Mouse (Mus musculus): ENCODE data around the gene Kcnc1. TPM values are rescaled to one million over a fixed set of nuclear protein-coding genes. Genes with fewer than 3 reads are reported as not detected.

Gene Kcnc1
- polyA plus RNA-seq, 1 experiment = 47.6 TPM

DNA sequence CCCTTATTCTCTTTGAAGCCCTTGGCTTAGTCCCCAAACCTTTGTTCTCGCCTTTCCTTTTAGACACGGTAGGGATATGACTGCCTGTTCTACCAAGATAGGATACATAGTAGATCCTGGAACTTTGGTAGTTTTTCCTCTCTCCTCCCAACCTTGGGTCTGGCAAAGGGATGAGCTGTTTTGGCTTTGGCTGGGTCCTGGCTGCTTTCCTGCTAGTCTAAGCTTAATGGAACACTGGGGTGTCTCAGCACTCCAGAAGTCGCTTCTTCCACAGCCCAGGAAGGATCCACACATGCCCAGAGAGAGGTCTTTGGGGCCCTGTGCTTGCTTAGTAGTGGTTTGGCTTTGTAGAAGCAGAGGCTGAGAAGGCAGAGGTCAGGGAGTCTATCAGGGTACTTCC lies 27.7 kb downstream of the Kcnc1 start:
- no peak overlapping the region for H3K4me3 ChIP-seq (ENCODE audit: insufficient read depth, low read depth, low read length)
- 57% methylated on average over 3 of the region's 3 CpGs for WGBS
- peaks cover 80% of the 10 kb centered on the region for H3K4me1 ChIP-seq (ENCODE audit: control insufficient read depth, insufficient read depth, low read length)
- TF ChIP-seq CTCF (IDR thresholded peaks at IDR 0.05; ENCODE audit: insufficient read depth, low read depth, low read length) = no peak
- TF ChIP-seq POLR2A (IDR thresholded peaks at IDR 0.05; ENCODE audit: insufficient read depth, low read depth, low read length) = no peak
- H3K27ac ChIP-seq (ENCODE audit: insufficient read depth, low read depth, low read length) = no peak overlapping the region

DNA sequence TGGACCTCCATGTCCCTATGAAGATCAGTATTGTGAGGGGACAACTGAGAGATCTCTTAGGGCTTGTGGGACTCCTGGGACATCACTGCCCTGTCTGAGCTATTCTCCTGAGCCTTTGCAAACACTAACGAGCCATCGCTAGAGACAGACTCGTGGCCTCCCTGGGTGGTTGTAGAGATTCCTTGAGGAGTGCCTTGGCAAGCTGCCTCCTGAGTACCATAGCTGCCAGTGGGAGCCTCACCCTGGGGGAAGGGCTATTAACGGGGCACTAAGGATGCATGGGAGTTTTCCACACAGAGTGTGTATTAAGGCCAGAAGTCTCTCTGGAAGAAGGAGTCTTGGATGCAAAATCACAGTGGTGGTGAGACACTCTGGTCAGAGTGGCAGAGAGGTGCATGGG lies 28.7 kb downstream of the Kcnc1 start:
- TF ChIP-seq POLR2A (IDR thresholded peaks at IDR 0.05; ENCODE audit: insufficient read depth, low read depth, low read length) (no peak), CTCF (IDR thresholded peaks at IDR 0.05; ENCODE audit: insufficient read depth, low read depth, low read length) (no peak)
- H3K4me3 ChIP-seq (ENCODE audit: insufficient read depth, low read depth, low read length) = no peak overlapping the region
- WGBS = 20% methylated on average over 4 of the region's 4 CpGs
- H3K27ac ChIP-seq (ENCODE audit: insufficient read depth, low read depth, low read length) = no peak overlapping the region
- peaks cover 79% of the 10 kb centered on the region for H3K4me1 ChIP-seq (ENCODE audit: control insufficient read depth, insufficient read depth, low read length)

DNA sequence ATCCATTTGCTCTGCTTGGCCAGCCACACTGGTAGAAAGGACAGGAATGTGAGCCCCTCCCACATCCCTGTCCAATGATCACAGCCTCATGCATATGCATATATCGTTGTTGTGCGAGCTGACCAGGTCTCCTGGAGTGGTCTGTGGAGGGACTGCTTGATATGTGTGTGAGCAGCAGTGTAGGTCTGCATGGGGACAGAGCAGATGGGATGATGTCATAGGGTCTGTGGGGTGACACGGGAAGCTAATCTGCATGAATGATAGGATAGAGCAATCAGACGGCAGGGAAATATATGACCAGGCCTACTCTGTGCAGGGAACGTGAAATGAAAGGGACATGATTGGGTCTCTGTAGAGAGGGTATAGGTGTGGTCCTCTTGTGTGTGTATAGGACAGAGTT lies 37.6 kb downstream of the Kcnc1 start:
- TF ChIP-seq POLR2A (IDR thresholded peaks at IDR 0.05; ENCODE audit: insufficient read depth, low read depth, low read length) (no peak), CTCF (IDR thresholded peaks at IDR 0.05; ENCODE audit: insufficient read depth, low read depth, low read length) (no peak)
- no peak overlapping the region for H3K4me3 ChIP-seq (ENCODE audit: insufficient read depth, low read depth, low read length)
- H3K4me1 ChIP-seq (ENCODE audit: control insufficient read depth, insufficient read depth, low read length) = peaks cover 31% of the 10 kb centered on the region
- WGBS = 55% methylated on average over 5 of the region's 5 CpGs
- H3K27ac ChIP-seq (ENCODE audit: insufficient read depth, low read depth, low read length) = no peak overlapping the region

DNA sequence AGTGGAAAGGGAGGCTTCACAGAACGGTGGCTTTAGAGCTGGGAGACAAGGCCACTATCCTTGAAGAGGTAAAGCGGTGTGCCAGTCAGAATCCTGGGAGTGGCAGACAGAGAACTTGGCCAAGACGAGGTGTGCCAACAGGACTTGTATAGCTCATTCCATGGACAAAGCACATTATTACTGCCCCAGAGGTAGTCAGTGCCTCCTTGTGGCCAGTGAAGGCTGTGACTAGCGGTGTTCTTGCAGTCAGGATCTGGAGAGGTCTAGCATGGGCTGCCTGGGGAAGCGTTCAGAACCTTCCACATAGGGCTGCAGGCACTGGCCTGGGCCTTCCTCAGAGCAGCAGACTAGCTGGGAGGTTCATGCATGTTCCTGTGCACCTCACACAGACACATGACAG lies 39.5 kb downstream of the Kcnc1 start:
- Histone ChIP-seq H3K4me3 (ENCODE audit: insufficient read depth, low read depth, low read length) (no peak overlapping the region), H3K27ac (ENCODE audit: insufficient read depth, low read depth, low read length) (no peak overlapping the region), H3K4me1 (ENCODE audit: control insufficient read depth, insufficient read depth, low read length) (peaks cover 28% of the 10 kb centered on the region)
- TF ChIP-seq POLR2A (IDR thresholded peaks at IDR 0.05; ENCODE audit: insufficient read depth, low read depth, low read length) = no peak
- TF ChIP-seq CTCF (IDR thresholded peaks at IDR 0.05; ENCODE audit: insufficient read depth, low read depth, low read length) = no peak
- 90% methylated on average over 5 of the region's 5 CpGs for WGBS

DNA sequence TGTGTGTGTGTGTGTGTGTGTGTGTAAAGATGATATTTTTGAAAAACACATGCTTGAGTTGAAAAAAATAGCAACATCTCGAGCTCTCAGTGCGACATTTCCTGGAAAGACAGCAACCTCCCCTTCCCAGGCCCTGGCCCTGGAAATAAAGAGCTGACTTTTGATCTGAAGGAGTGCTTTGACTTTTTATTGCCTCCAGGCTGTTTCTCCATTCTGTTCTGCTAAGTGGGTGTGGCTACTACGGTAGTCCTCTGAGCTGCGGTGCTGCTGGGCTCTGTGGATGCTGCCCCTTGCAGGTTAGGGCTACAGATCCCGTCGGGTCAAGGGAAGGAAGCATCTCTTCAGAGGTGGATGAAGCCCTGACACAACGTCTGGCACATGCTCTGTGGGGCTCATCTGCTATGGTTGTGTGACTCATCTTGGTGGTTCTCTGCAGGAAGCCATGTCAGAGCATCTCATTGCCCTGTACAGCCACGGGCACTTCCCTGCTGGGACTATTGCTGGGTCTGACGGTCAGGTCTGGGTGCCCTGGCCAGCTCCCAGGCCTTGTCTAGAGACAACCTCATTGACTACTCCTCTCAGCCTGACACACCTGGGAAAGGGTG lies 42.3 kb downstream of the Kcnc1 start:
- Histone ChIP-seq H3K4me3 (ENCODE audit: insufficient read depth, low read depth, low read length) (no peak overlapping the region), H3K27ac (ENCODE audit: insufficient read depth, low read depth, low read length) (no peak overlapping the region; the same call in 1 of the 2 replicates), H3K4me1 (ENCODE audit: control insufficient read depth, insufficient read depth, low read length) (peaks cover 15% of the 10 kb centered on the region)
- TF ChIP-seq CTCF (IDR thresholded peaks at IDR 0.05; ENCODE audit: insufficient read depth, low read depth, low read length) (no peak), POLR2A (IDR thresholded peaks at IDR 0.05; ENCODE audit: insufficient read depth, low read depth, low read length) (no peak)
- WGBS = 30% methylated on average over 9 of the region's 9 CpGs

DNA sequence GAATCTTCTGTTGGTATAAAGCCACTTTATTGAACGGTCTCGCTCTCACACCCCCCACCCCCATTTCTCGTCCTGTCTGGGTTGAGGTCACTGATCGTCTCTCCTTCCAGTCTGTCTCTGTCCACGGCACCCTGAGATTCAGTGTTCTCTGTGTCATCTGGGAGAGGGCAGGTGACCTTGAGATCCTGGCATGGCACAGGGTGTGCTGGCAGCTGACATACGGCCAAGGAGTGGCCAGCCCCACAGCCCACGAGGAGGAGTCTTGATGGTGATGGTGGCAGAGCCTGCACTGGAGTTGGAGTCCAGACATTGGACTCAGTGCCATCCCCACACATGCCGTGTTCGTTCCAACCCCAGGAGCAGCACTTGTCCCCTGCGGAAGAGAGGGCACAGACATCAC lies 46.9 kb downstream of the Kcnc1 start:
- WGBS = 84% methylated on average over 10 of the region's 10 CpGs
- H3K4me1 ChIP-seq (ENCODE audit: control insufficient read depth, insufficient read depth, low read length) = peaks cover 11% of the 10 kb centered on the region
- no peak overlapping the region for H3K27ac ChIP-seq (ENCODE audit: insufficient read depth, low read depth, low read length)

DNA sequence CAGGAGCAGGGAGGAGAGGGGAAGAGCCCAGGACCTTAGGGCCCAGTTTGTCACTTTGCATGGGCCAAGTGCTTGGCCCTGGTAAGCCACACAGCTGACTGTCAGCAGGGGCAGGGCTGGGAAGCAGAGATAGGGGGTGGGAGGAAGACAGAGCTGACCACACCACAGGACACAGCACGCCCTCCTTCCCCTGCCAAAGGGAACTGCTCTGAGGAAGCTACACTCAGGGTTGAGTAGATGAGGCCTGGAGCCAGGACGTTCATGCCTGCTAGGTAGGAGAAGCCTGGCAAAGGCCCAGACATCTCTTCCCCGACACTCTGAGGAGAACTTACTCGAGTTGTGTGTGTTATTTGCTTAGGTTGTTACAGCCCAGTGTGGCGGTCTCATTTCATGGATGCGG lies 49.6 kb downstream of the Kcnc1 start:
- Histone ChIP-seq H3K27ac (ENCODE audit: insufficient read depth, low read depth, low read length) (no peak overlapping the region), H3K4me1 (ENCODE audit: control insufficient read depth, insufficient read depth, low read length) (peaks cover 14% of the 10 kb centered on the region), H3K4me3 (ENCODE audit: insufficient read depth, low read depth, low read length) (no peak overlapping the region)
- TF ChIP-seq POLR2A (IDR thresholded peaks at IDR 0.05; ENCODE audit: insufficient read depth, low read depth, low read length) = no peak
- no peak for TF ChIP-seq CTCF (IDR thresholded peaks at IDR 0.05; ENCODE audit: insufficient read depth, low read depth, low read length)
- WGBS = 85% methylated on average over 6 of the region's 6 CpGs

More for the DNA sequence above, 46.9 kb downstream of the Kcnc1 start:
- H3K4me3 ChIP-seq (ENCODE audit: insufficient read depth, low read depth, low read length) = no peak overlapping the region
- TF ChIP-seq POLR2A (IDR thresholded peaks at IDR 0.05; ENCODE audit: insufficient read depth, low read depth, low read length) (no peak), CTCF (IDR thresholded peaks at IDR 0.05; ENCODE audit: insufficient read depth, low read depth, low read length) (no peak)

DNA sequence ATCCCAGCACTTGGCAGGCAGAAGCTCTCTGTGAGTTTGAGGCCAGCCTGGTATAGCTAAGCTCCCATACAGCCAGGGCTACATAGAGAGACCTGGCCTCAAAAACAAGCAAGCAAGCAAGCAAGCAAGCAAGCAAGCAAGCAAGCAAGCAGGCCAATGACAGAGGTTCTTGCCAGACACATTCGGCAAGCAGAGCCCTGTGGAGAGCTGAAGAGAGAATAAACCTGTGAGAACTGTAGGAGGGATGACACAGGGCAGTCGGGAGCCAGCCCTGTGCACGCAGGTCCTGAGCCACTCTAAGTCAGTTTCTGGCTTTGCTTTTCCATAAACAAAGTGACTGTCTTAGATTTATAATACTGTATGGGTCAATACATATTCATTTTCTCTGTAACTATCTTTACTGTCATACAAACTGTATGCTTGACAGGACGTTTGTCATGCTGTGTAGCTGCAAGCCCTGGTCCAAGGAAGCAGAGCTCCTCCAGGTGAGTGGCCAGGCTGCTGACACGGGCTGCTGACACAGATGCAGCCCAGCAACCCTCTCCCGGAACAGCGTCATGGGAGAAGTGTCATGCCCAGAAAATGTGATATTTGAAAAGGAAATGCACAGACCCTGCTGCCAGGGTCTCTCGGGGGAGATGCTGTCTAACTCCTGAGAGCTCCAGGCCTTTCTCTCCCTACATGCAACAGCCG lies 51.3 kb downstream of the Kcnc1 start:
- no peak for TF ChIP-seq CTCF (IDR thresholded peaks at IDR 0.05; ENCODE audit: insufficient read depth, low read depth, low read length)
- TF ChIP-seq POLR2A (IDR thresholded peaks at IDR 0.05; ENCODE audit: insufficient read depth, low read depth, low read length) = no peak
- Histone ChIP-seq H3K27ac (ENCODE audit: insufficient read depth, low read depth, low read length) (no peak overlapping the region), H3K4me1 (ENCODE audit: control insufficient read depth, insufficient read depth, low read length) (peaks cover 14% of the 10 kb centered on the region), H3K4me3 (ENCODE audit: insufficient read depth, low read depth, low read length) (no peak overlapping the region)
- WGBS = 68% methylated on average over 9 of the region's 9 CpGs

DNA sequence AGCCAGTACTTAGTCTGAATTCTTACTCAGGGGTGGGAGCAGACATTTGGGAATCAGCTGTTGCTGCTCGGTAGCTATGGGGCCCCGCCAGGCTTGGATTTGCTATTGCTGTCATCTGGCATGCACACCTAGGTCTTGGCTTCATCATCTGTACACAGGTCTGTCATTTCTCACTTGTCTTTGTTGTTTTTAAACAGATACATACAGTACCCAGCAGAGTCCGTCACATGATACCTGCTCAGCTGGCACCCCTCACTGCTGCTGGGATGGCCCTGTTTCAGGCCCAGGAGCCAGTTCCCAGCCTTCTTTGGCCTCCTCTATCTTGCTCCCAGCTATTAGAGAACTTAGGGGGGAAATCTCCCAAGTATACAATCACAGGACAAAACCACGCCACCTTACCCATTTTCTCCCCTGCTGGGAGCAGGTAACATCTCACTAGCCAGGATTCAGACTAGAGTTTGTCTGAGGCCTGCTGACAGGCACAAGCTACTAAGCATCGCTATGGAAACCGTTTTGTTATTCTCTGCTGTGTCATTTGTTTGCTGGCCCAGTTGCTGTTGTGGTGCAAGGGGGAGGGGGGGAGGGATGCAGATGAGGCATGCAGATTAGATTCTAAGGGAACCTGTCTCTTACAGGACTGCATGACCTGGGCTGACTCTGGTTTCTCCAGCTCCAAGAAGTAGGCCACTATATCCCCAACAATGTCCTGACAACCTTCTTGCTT lies 52.8 kb downstream of the Kcnc1 start:
- H3K4me3 ChIP-seq (ENCODE audit: insufficient read depth, low read depth, low read length) = no peak overlapping the region
- peaks cover 22% of the 10 kb centered on the region for H3K4me1 ChIP-seq (ENCODE audit: control insufficient read depth, insufficient read depth, low read length)
- no peak overlapping the region for H3K27ac ChIP-seq (ENCODE audit: insufficient read depth, low read depth, low read length)
- WGBS = 56% methylated on average over 6 of the region's 6 CpGs
- TF ChIP-seq POLR2A (IDR thresholded peaks at IDR 0.05; ENCODE audit: insufficient read depth, low read depth, low read length) (no peak), CTCF (IDR thresholded peaks at IDR 0.05; ENCODE audit: insufficient read depth, low read depth, low read length) (no peak)

Data from olfactory bulb, adult 2 months (tissue).